Mouse (Mus musculus) heart, embryonic 15.5 days (tissue): Measurements from ENCODE around the gene Gpr25. TPM values are rescaled to one million over a fixed set of nuclear protein-coding genes. Genes with fewer than 3 reads are reported as not detected.

Experiments
- ATAC-seq: fragments of 200-750 bp; cut with Nextera tagmentation; replicated peaks from 2 replicates; pipeline ENCODE4 v1.8.0; 2017; ENCODE audit warnings: low read depth, moderate TSS enrichment; ENCODE audit not compliant: insufficient number of reproducible peaks, insufficient read depth, low FRiP score
- H3K27ac ChIP-seq: fragments of 300-500 bp; sonication (generic); 2 replicates; pipeline ENCODE4 v1.5.1; 2015; ENCODE audit warnings: mild to moderate bottlenecking, inconsistent platforms
- H3K27me3 ChIP-seq: fragments of 300-500 bp; sonication (generic); 2 replicates; pipeline ENCODE4 v1.6.1; 2015; ENCODE audit warnings: inconsistent platforms
- H3K36me3 ChIP-seq: fragments of 300-500 bp; sonication (generic); 2 replicates; pipeline ENCODE4 v1.6.1; 2015; ENCODE audit warnings: mild to moderate bottlenecking, inconsistent platforms
- H3K4me1 ChIP-seq: fragments of 300-500 bp; sonication (generic); replicated peaks from 2 replicates; pipeline ENCODE4 v1.6.1; 2015; ENCODE audit warnings: inconsistent platforms
- H3K4me2 ChIP-seq: fragments of 300-500 bp; sonication (generic); 2 replicates; pipeline ENCODE4 v1.6.1; 2015; ENCODE audit warnings: inconsistent platforms, mild to moderate bottlenecking, moderate library complexity
- H3K4me3 ChIP-seq: fragments of 300-500 bp; sonication (generic); 2 replicates; pipeline ENCODE4 v1.5.1; 2015; ENCODE audit warnings: mild to moderate bottlenecking, inconsistent platforms
- H3K9ac ChIP-seq: fragments of 300-500 bp; sonication (generic); 2 replicates; pipeline ENCODE4 v1.6.1; 2015; ENCODE audit warnings: mild to moderate bottlenecking, inconsistent platforms
- H3K9me3 ChIP-seq: fragments of 300-500 bp; sonication (generic); replicated peaks from 2 replicates; pipeline ENCODE4 v1.6.1; 2016; ENCODE audit warnings: inconsistent platforms
- WGBS: fragments of 180-500 bp; shearing (Covaris S2); methylation state at CpG from one replicate; pipeline ENCODE4 v1.1.7; 2015; ENCODE audit warnings: mixed read lengths; 5-methylcytosine and 5-hydroxymethylcytosine counted together
- polyA plus RNA-seq: library from polyadenylated mRNA; unstranded; fragments of >200 nt; fragmentation: Nextera tagmentation; extraction: Ambion mirVana; gene quantifications from 2 replicates; pipeline ENCODE4 v1.2.1, GENCODE M21; 2015

The Gpr25 gene
- 0.15 and 0.34 TPM in 2 replicates for polyA plus RNA-seq

GRCm38 (mm10) chr1:136260635-136261238 is at the start of gene Gpr25:
Gpr25 (minus strand) TSS chr1:136260873.
- Histone ChIP-seq H3K27me3 (peaks cover 71% of the 10 kb centered on the region), H3K4me1 (peaks cover 19% of the 10 kb centered on the region), H3K9ac (peak within 1 kb of the TSS; percentile 58), H3K4me2 (peak within 1 kb of the TSS; percentile 97), H3K4me3 (peak within 1 kb of the TSS; percentile 61), H3K9me3 (no peaks in the 10 kb centered on the region), H3K36me3 (no peaks in the 10 kb centered on the region), H3K27ac (no peak within 1 kb of the TSS; the same call in 1 of the 2 replicates)
- WGBS: 9% methylated on average over 28 of the region's 28 CpGs
- ATAC-seq: no peak; the same call in 1 of the 2 replicates

DNA sequence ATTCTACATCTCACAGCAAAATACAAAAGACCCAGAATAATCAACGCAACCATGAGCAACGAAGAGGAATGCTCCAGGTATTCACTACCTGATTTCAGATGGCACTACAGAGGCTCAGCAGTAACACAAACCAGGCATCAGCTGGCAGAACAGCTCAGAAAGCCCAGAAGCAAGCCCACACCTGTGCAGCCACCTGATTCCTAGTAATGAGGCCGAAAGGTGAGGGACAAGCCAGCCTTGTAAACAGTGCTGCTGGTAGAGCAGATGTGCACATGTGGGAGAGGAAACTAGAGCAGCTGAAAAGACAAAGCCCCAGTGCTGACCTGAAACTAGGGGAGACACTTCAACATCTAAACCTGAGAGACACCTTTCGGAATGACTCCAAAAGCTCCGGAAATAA is 48.5 kb upstream of the Gpr25 start:
- no peak overlapping the region for H3K4me2 ChIP-seq
- H3K9me3 ChIP-seq: no peaks in the 10 kb centered on the region
- no peak overlapping the region for H3K9ac ChIP-seq
- 89% methylated on average over 5 of the region's 5 CpGs for WGBS
- H3K27ac ChIP-seq: no peak overlapping the region
- H3K4me3 ChIP-seq: no peak overlapping the region
- H3K27me3 ChIP-seq: no peaks in the 10 kb centered on the region
- ATAC-seq: no peak
- H3K4me1 ChIP-seq: no peaks in the 10 kb centered on the region
- no peaks in the 10 kb centered on the region for H3K36me3 ChIP-seq

- Histone ChIP-seq H3K27me3 (no peaks in the 10 kb centered on the region), H3K9ac (no peak overlapping the region), H3K36me3 (no peaks in the 10 kb centered on the region; the same call in 1 of the 2 replicates), H3K27ac (no peak overlapping the region), H3K4me3 (no peak overlapping the region), H3K9me3 (no peaks in the 10 kb centered on the region), H3K4me2 (no peak overlapping the region), H3K4me1 (no peaks in the 10 kb centered on the region)
- 75% methylated on average over 3 of the region's 3 CpGs for WGBS
- ATAC-seq: no peak
These were observed 45.8 kb upstream of the Gpr25 start for GRCm38 (mm10) chr1:136306424-136306823.

DNA sequence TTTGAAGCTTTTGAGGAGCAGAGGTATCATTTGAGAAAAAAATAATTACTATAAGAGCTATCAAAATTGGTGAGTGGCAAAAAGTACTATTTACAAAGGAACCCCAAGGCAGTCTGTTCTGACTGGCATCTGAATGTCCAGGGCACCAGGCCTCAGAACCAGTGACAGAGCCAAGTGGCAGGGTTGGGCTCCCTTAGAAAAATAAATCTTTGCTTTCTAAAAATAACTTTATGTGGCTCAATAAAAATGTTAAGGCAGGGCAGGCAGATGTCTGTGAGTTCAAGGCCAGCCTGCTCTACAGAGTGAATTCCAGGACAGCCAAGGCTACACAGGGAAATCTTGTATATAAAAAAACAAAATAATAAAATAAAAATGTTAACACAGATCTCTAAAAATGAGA is 33.3 kb upstream of the Gpr25 start:
- H3K36me3 ChIP-seq: no peaks in the 10 kb centered on the region
- ATAC-seq: no peak

DNA sequence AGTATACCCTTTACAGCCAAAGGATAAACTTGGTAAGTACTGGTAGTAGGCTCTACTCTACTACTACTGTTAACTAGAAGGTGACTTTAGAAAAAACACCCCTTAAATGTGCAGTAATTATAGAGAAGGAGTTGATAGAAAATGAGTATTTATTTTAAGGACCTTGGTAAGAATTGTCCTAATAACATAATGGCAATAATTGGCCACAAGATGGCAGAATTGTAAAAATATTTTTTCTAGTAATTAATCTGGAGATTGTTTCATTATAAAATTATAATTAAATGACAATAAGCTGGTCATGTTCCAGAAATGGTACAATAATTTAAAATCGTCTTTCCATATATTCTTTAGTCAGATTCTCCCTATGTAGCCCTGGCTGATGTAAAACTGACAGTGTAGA is 29.1 kb upstream of the Gpr25 start:
- Histone ChIP-seq H3K4me1 (no peaks in the 10 kb centered on the region), H3K9me3 (no peaks in the 10 kb centered on the region), H3K4me3 (no peak overlapping the region), H3K4me2 (no peak overlapping the region), H3K36me3 (0 out of 2 replicates have a peak, but pooled peaks cover 5% of the 10 kb centered on the region), H3K27ac (no peak overlapping the region), H3K27me3 (no peaks in the 10 kb centered on the region), H3K9ac (no peak overlapping the region)
- ATAC-seq: no peak
- 38% methylated on average over 1 of the region's 1 CpGs for WGBS

More for the DNA sequence above, 33.3 kb upstream of the Gpr25 start:
- H3K4me1 ChIP-seq: no peaks in the 10 kb centered on the region
- no peak overlapping the region for H3K4me3 ChIP-seq
- H3K9me3 ChIP-seq: no peaks in the 10 kb centered on the region
- H3K9ac ChIP-seq: no peak overlapping the region
- no peaks in the 10 kb centered on the region for H3K27me3 ChIP-seq
- no peak overlapping the region for H3K4me2 ChIP-seq
- H3K27ac ChIP-seq: no peak overlapping the region

DNA sequence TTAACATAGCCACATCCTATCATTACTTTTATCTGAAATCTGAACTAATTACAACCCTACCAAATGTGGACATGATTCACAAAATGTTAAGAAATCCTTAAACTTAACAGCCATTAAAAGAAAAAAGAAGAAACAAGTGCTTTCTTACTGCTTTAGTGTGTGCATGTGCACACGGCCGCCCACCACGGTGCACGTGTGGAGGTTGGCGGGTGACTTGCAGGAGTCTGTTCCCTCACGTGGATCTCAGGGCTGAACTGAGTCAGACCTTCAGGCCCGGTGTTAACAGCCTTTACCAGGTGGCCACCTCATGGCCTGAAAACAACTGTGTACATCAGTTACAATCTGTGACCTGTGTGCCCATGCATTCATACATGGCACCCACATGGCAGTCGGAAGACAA is 16.7 kb upstream of the Gpr25 start:
- Histone ChIP-seq H3K36me3 (peaks cover 68% of the 10 kb centered on the region), H3K9me3 (no peaks in the 10 kb centered on the region), H3K4me1 (no peaks in the 10 kb centered on the region), H3K27ac (no peak overlapping the region), H3K27me3 (no peaks in the 10 kb centered on the region), H3K9ac (no peak overlapping the region), H3K4me2 (no peak overlapping the region), H3K4me3 (no peak overlapping the region)
- 85% methylated on average over 8 of the region's 8 CpGs for WGBS
- no peak for ATAC-seq

DNA sequence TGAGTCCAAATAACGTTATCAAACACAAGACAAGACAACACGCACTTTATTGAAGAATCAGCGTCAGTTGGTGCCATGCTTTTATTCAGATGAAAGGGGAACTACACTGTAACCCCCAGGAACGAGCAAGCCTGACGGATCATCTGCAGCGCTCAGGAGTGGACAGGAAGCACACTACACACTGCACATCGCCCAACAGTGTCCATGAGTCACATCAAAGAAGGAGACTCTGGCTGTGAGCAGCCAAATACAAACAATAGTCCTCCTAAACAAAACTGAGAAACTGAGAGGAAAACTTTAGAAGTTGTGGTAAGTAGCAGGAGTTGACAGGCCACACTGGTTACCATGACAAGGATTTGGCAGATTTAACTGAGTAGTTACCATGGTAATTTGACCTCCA is 7.6 kb upstream of the Gpr25 start:
- no peak overlapping the region for H3K27ac ChIP-seq
- H3K9me3 ChIP-seq: no peaks in the 10 kb centered on the region
- H3K4me3 ChIP-seq: no peak overlapping the region
- peaks cover 5% of the 10 kb centered on the region; the same call in 1 of the 2 replicates for H3K27me3 ChIP-seq
- no peak overlapping the region for H3K4me2 ChIP-seq
- ATAC-seq: no peak
- H3K4me1 ChIP-seq: no peaks in the 10 kb centered on the region
- H3K36me3 ChIP-seq: peaks cover 30% of the 10 kb centered on the region
- 80% methylated on average over 7 of the region's 7 CpGs for WGBS
- H3K9ac ChIP-seq: no peak overlapping the region

DNA sequence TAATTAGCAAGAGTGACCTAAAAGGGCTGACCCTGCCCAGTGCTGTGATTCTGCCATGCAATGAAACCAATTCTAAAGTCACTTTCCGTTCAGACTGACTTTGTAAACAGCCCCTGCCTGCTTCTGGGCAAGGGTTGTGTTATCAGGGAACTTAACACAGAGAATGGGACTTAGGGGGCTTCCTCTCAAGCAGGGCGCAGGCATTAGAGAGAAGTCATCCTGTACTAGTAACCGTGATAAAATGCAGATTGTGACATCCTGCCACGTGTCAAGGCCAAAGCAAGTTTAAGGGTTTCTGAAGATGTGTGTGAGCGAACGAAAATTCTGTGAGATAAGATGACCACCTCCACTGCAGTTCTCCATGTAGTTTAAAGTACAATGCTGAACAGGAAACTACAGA is 5.5 kb upstream of the Gpr25 start:
- Histone ChIP-seq H3K4me3 (no peak overlapping the region), H3K27ac (no peak overlapping the region), H3K4me1 (no peaks in the 10 kb centered on the region), H3K27me3 (peaks cover 20% of the 10 kb centered on the region), H3K36me3 (peaks cover 11% of the 10 kb centered on the region), H3K9ac (no peak overlapping the region), H3K4me2 (no peak overlapping the region), H3K9me3 (no peaks in the 10 kb centered on the region)
- ATAC-seq: no peak
- 37% methylated on average over 6 of the region's 6 CpGs for WGBS

DNA sequence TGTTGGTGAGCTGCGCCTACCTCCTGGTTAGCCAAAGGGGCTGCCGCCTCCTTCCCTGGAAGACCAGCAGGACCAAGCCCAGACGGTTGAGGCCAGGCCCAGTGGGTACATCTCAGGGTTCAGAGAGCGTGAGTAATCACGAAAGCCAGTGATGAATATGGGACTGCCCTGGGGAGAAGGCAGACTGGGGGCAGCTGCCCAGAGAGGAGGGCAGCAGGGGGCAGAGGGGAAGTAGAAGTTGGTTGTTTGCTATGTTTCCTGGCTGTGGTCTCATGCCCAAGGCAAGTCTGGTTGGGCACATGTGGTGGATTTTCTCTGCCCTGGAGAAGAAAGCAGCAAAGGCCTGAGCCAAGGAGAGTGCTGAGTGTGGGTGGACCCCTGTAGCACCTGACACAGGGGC is 2.7 kb upstream of the Gpr25 start:
- peaks cover 47% of the 10 kb centered on the region for H3K27me3 ChIP-seq
- 88% methylated on average over 5 of the region's 5 CpGs for WGBS
- ATAC-seq: no peak

GRCm38 (mm10) chr1:136259893-136260634 is 609 bp downstream of the Gpr25 start:
- H3K4me3 ChIP-seq: peak overlapping the region; percentile 61
- WGBS: under 1% methylated on average over 95 of the region's 95 CpGs
- peak overlapping the region; percentile 97 for H3K4me2 ChIP-seq
- ATAC-seq: peak; percentile 55
- peaks cover 73% of the 10 kb centered on the region for H3K27me3 ChIP-seq
- no peaks in the 10 kb centered on the region for H3K9me3 ChIP-seq
- H3K4me1 ChIP-seq: peaks cover 23% of the 10 kb centered on the region
- H3K36me3 ChIP-seq: no peaks in the 10 kb centered on the region
- no peak overlapping the region; the same call in 1 of the 2 replicates for H3K27ac ChIP-seq
- peak overlapping the region; percentile 58 for H3K9ac ChIP-seq

More for the DNA sequence above, 2.7 kb upstream of the Gpr25 start:
- Histone ChIP-seq H3K4me1 (peaks cover 16% of the 10 kb centered on the region), H3K27ac (no peak overlapping the region), H3K9me3 (no peaks in the 10 kb centered on the region), H3K9ac (no peak overlapping the region), H3K4me2 (no peak overlapping the region), H3K36me3 (no peaks in the 10 kb centered on the region), H3K4me3 (no peak overlapping the region)

DNA sequence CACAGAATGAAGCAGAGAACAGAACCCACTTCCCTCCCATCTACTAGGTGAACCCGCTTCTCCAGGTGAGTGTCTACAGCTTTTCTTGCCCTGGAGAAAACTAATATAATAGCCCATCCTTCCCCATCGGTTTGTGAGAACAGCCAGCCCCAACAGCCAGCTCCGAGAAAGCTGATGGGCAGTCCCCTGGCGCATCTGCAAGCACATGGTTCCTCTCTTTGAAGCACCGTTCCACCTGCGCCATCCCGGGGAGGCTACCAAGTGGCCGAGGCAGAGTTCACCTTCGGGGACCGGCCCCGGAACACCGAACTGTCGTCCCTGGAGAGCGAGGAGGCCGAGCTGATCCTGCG is 1.2 kb downstream of the Gpr25 start:
- Histone ChIP-seq H3K27ac (no peak overlapping the region; the same call in 1 of the 2 replicates), H3K4me3 (peak overlapping the region; percentile 61), H3K4me2 (peak overlapping the region; percentile 97), H3K9ac (peak overlapping the region; percentile 58), H3K9me3 (no peaks in the 10 kb centered on the region), H3K4me1 (peaks cover 23% of the 10 kb centered on the region), H3K36me3 (no peaks in the 10 kb centered on the region), H3K27me3 (peaks cover 72% of the 10 kb centered on the region)
- WGBS: 3% methylated on average over 16 of the region's 16 CpGs
- ATAC-seq: 0 out of 2 replicates have a peak, but pooled peaks have one; percentile 18
